16 mouse cellular contexts compared by ENCODE assay signal in the genomic region with DNA sequence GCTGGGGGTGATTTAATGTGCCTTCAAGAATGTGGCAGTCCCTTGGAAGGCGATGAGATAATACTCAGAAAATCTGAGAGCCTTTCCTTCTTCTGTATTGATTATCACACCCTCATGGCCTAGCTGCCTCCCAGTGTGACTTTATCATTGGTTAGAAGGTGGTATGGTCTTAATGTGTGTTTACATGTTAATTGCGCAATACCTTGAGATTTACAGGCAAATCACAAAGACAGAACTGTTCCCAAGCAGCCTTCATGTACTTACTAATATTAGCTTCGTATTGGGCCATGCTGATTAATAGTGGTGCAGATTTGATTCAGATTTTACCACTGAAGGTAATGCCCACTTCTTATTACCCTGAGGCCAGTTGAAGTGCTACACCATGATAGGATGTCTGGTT.
"Had no signal": no experiment of that assay in that cellular context is flagged by ENCODE, and none has a peak within 500 bp of the region (broad histone marks: within the 10 kb centered on the region; RNA-seq: fewer than 3 reads in every experiment).

No protein-coding gene starts in this region.

- H3K9me3 ChIP-seq: neural tube, embryonic 13.5 days; neural tube, embryonic 15.5 days; stomach, embryonic 15.5 days had no signal

- H3K36me3 ChIP-seq: neural tube, embryonic 13.5 days; neural tube, embryonic 15.5 days; stomach, embryonic 15.5 days had no signal

- DNase-seq: retina, postnatal 1 day; right cerebral cortex, adult 18-20 months; right cerebral cortex, postnatal 14 days; right cerebral cortex, postnatal 25 days; right cerebral cortex, postnatal 4 days; spleen, adult 18-20 months; thymus, adult 18-20 months; thymus, adult 2 months; thymus, postnatal 14 days; thymus, postnatal 25 days; thymus, postnatal 36 days; thymus, postnatal 4 days had no signal

- H3K4me3 ChIP-seq: neural tube, embryonic 13.5 days; neural tube, embryonic 15.5 days; stomach, embryonic 15.5 days had no signal

- H3K9ac ChIP-seq: neural tube, embryonic 13.5 days; neural tube, embryonic 15.5 days; stomach, embryonic 15.5 days had no signal

- H3K4me2 ChIP-seq: neural tube, embryonic 13.5 days; neural tube, embryonic 15.5 days; stomach, embryonic 15.5 days had no signal

- H3K27ac ChIP-seq: neural tube, embryonic 13.5 days; neural tube, embryonic 15.5 days; stomach, embryonic 15.5 days; stomach, postnatal 0 days had no signal

- H3K4me1 ChIP-seq: neural tube, embryonic 13.5 days; neural tube, embryonic 15.5 days; stomach, embryonic 15.5 days had no signal

- H3K27me3 ChIP-seq: neural tube, embryonic 13.5 days; neural tube, embryonic 15.5 days; stomach, embryonic 15.5 days had no signal
